Mouse (Mus musculus) lung, postnatal 25 days (tissue): ENCODE measurements around the gene Prss2.
A peak's percentile ranks its signal among the peaks of the same experiment; 100 is the strongest.
"Not testable (repeated sequence)": the region's sequence is repeated elsewhere in the genome, so short reads cannot be mapped to it uniquely, and the experiment has no call there.

Experiments
- DNase-seq: peaks from one replicate; pipeline ENCODE4 v3.0.0; 2022; ENCODE audit warnings: low spot score

Prss2 gene

GRCm38 (mm10) chr6:41554295-41555169 lies 32.9 kb downstream of the Prss2 start:
- peak; percentile 58 for DNase-seq

- no peak for DNase-seq
Observed at GRCm38 (mm10) chr6:41556389-41556788, 34.8 kb downstream of the Prss2 start.

GRCm38 (mm10) chr6:41557468-41557867 lies 35.9 kb downstream of the Prss2 start:
- DNase-seq, result no peak

- no peak for DNase-seq
Observed at GRCm38 (mm10) chr6:41558271-41558670, 36.7 kb downstream of the Prss2 start.

- no peak for DNase-seq
Observed at GRCm38 (mm10) chr6:41559331-41559730, 37.7 kb downstream of the Prss2 start.

GRCm38 (mm10) chr6:41560273-41560672 lies 38.7 kb downstream of the Prss2 start:
- DNase-seq, result no peak

GRCm38 (mm10) chr6:41562598-41562997 lies 41.0 kb downstream of the Prss2 start:
- DNase-seq, result no peak

GRCm38 (mm10) chr6:41563104-41563951 lies 41.7 kb downstream of the Prss2 start:
- DNase-seq, result not testable (repeated sequence)

GRCm38 (mm10) chr6:41565261-41565660 lies 43.7 kb downstream of the Prss2 start:
- DNase-seq, result no peak

- no peak for DNase-seq
Observed at GRCm38 (mm10) chr6:41566965-41567364, 45.4 kb downstream of the Prss2 start.

GRCm38 (mm10) chr6:41569078-41569477 lies 47.5 kb downstream of the Prss2 start:
- no peak for DNase-seq
